Mouse (Mus musculus) limb, embryonic 10.5 days (tissue): ENCODE measurements around the gene Gm5105. TPM values are rescaled to one million over a fixed set of nuclear protein-coding genes. Genes with fewer than 3 reads are reported as not detected.

Experiments
- DNase-seq: peaks from one replicate; pipeline ENCODE4 v3.0.0-alpha.2; 2017; ENCODE audit warnings: low spot score
- H3K27ac ChIP-seq: fragments of 300-500 bp; sonication (generic); 2 replicates; pipeline ENCODE4 v1.5.1; 2016; ENCODE audit warnings: mild to moderate bottlenecking
- H3K27me3 ChIP-seq: fragments of 300-500 bp; sonication (generic); 2 replicates; pipeline ENCODE4 v1.6.1; 2016; ENCODE audit warnings: low read depth, mild to moderate bottlenecking; ENCODE audit not compliant: poor library complexity, severe bottlenecking
- H3K36me3 ChIP-seq: fragments of 300-500 bp; sonication (generic); 2 replicates; pipeline ENCODE4 v1.6.1; 2016; ENCODE audit warnings: mild to moderate bottlenecking, moderate library complexity
- H3K4me1 ChIP-seq: fragments of 300-500 bp; sonication (generic); 2 replicates; pipeline ENCODE4 v1.6.1; 2016
- H3K4me3 ChIP-seq: fragments of 300-500 bp; sonication (generic); 2 replicates; pipeline ENCODE4 v1.5.1; 2016; ENCODE audit warnings: mild to moderate bottlenecking, moderate library complexity
- H3K9me3 ChIP-seq: fragments of 300-500 bp; sonication (generic); replicated peaks from 2 replicates; pipeline ENCODE4 v1.6.1; 2016; ENCODE audit warnings: mild to moderate bottlenecking
- WGBS: fragments of 180-500 bp; shearing (Covaris S2); methylation state at CpG from one replicate; pipeline ENCODE4 v1.1.7; 2016; 5-methylcytosine and 5-hydroxymethylcytosine counted together
- polyA plus RNA-seq: library from polyadenylated mRNA; unstranded; fragments of >200 nt; fragmentation: Nextera tagmentation; extraction: Ambion mirVana; gene quantifications from 2 replicates; pipeline ENCODE4 v1.2.1, GENCODE M21; 2016

Gene Gm5105
- polyA plus RNA-seq, 1 experiment from 2014 or later, result not detected

DNA sequence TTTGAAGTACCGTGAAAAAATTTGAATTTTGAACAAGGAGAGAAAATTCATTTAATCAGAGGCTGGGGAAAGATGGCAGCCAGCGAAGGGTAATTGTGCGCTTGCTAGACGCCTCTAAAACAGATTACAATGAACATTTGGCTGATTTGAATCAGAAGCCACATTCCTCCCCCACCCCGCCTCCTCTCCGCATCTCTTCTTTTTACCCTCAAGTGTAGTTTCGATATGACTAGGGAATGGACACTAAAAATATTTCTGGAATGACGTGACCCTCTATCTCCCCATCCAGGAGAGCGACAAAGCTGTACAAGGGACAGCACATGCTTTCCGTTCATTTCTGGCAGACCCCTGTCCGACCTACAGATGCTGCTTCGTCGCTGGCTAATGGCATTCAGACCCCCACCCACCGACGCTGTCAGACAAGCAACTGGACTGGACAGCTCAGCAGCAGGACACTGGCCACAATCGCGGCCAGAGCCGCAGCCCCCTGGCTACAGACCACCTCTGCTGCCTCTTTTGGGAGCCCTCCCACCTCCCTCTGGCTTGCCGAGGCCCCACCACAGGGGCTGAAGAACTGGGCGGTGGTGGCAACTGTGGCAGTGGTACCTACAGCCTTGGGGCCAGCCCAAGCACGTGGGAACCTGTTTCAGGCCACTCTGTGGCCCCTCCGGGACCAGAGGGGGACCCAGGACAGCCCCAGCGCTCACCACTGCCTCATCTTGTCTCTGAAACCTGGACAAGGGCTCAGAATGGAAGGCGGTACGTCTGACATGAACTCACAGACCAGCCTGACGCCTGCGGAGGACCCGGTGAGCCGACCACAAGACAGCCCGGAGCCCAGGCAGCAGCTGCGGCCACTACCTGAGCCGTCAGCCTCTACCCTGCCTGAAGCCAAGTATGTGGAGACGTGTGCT, 2.2 kb downstream of the Gm5105 start, which contains the start of gene 1110002E22Rik:
Gene 1110002E22Rik, plus strand, starts transcription at position 321 of the 914 bp plus-strand sequence.
- 82% methylated on average over 33 of the region's 33 CpGs for whole genome bisulfite sequencing
- Histone ChIP-seq H3K4me1 (peaks cover 34% of the 10 kb centered on the region), H3K27me3 (no peaks in the 10 kb centered on the region; the same call in 1 of the 2 replicates), H3K9me3 (no peaks in the 10 kb centered on the region), H3K36me3 (no peaks in the 10 kb centered on the region), H3K27ac (peak within 1 kb of the TSS; percentile 51), H3K4me3 (no peak within 1 kb of the TSS)
- DNase-seq, result no peak

DNA sequence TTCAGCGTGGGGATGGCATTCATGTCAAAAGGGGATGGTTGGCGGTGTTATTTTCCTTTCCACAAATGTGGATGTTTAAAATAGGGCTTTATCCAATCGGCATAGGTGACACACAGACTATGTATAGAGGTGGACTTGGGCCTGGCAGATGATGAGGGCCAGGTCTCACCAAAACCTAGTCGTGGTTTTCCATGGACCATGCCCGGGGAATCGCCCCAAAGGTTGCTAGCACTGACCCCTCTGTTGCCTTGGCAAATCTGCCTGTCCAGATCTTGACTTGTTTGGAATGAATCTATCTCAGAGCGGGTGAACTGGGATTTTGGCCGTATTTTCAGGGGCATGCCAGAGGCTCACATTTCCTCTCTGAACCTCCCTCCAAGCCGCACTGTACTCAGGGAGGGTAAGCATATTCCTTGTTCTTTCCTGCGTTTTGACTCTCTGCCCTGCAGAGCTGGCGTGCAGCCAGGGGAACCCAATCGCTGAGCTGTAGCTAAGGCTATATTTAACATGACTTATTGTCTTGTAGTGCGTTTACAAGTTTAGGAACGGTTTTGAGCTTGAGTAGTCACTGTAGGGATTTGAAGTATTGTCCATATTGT, 3.4 kb downstream of the Gm5105 start:
- WGBS, result 82% methylated on average over 14 of the region's 14 CpGs
- H3K27ac ChIP-seq, result no peak overlapping the region
- DNase-seq, result no peak

DNA sequence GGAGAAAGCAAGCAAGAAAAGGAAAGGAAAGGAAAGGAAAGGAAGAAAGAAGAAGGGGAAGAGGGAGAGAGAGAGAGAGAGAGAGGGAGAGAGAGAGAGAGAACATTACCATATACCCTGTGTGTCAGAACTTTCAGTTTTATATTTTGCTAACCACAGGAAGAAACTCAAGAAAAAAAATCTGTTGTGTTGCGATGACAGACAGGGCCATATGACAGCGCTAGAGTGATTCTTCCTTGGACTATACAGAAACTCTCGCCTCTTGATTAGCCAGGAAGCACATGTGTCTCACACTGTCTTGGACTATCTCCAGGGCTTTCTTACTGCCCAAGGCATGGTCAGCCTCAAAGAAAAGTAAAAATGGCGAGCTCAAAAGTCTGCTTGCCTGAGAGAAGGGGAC, 4.5 kb downstream of the Gm5105 start:
- H3K27ac ChIP-seq, result no peak overlapping the region
- H3K27me3 ChIP-seq, result no peaks in the 10 kb centered on the region; the same call in 1 of the 2 replicates
- H3K4me1 ChIP-seq, result peaks cover 26% of the 10 kb centered on the region
- 90% methylated on average over 4 of the region's 4 CpGs for WGBS
- no peaks in the 10 kb centered on the region for H3K9me3 ChIP-seq
- DNase-seq, result no peak
- no peak overlapping the region for H3K4me3 ChIP-seq
- H3K36me3 ChIP-seq, result no peaks in the 10 kb centered on the region

More for the DNA sequence above, 3.4 kb downstream of the Gm5105 start:
- no peaks in the 10 kb centered on the region for H3K36me3 ChIP-seq
- no peaks in the 10 kb centered on the region for H3K9me3 ChIP-seq
- no peaks in the 10 kb centered on the region; the same call in 1 of the 2 replicates for H3K27me3 ChIP-seq
- no peak overlapping the region for H3K4me3 ChIP-seq
- H3K4me1 ChIP-seq, result peaks cover 26% of the 10 kb centered on the region

DNA sequence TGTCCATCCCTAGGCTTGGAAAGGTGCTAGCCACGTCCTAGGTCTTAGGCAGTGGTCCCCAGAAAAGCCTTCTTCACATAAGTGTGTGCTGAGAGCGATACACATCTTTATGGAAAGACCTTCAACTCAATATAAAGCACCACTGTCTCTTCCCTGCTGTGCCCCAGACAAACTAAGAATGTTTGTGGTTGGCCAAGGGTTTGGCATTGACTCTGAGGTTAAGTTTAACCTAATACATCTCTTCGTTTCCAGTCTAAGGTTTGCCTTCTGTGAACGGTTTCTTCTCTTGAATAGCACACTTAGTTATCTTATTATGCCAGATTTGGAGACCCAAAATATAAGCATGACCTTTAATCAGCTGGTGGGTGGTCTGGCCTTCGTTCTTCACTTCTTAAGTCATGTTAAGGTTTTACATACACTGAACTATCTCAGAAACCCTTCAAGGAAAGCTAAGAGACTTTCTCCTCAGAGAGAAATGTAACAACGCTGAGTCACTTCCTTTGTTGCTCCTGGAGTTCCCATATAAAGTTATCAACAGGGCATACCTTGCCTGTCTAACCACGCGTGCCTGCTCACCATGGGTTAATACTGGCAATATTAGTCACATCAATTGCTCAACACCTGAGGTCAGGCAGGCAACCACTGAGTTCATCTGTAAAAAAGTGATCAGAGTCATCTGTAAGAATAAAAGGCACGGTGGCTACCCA, 5.8 kb downstream of the Gm5105 start:
- no peak for DNase-seq
- Histone ChIP-seq H3K27me3 (no peaks in the 10 kb centered on the region), H3K27ac (no peak overlapping the region), H3K36me3 (no peaks in the 10 kb centered on the region), H3K4me1 (peaks cover 22% of the 10 kb centered on the region), H3K4me3 (no peak overlapping the region), H3K9me3 (no peaks in the 10 kb centered on the region)
- 90% methylated on average over 9 of the region's 9 CpGs for WGBS

DNA sequence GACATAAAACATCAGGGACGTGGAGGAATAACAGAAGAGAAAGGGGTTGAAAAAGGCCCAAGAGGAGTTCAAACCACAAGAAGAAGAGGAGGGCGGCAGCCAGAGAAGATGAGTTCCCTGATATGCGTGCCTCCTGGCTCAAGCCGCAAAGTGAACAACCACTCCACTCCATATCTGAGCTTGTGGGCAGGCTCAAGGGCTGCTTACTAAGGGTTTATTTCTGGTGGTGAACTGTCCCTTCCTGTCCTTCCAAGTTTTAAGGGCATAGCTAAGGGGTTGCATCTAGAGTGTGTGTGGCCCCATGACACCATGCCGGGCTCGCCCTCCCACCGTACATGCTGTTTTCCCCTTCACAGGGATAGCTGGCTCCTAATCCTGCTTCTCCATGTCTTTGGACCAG, 6.8 kb downstream of the Gm5105 start:
- Histone ChIP-seq H3K36me3 (no peaks in the 10 kb centered on the region), H3K4me3 (no peak overlapping the region), H3K27ac (no peak overlapping the region), H3K27me3 (no peaks in the 10 kb centered on the region), H3K4me1 (peaks cover 16% of the 10 kb centered on the region), H3K9me3 (no peaks in the 10 kb centered on the region)
- DNase-seq, result no peak
- 89% methylated on average over 7 of the region's 7 CpGs for WGBS

DNA sequence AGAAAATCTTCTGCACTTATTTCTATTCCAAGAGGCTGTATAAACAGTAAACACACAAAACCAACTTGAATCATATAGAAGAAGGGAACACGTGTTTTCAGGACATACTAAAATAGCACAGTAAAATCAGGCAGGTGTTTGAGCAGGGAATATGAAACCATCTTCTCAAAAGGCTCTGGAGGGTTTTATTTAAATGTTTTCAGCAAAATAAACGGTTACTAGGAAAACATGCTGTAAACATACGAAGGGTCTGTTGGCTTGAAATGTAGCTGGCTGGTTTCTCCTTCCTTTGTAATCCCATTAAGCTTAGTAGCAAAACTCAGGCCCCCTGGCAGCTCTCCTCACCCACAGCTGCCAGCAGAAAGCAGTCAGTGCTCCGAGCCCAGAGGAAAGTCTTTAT, 9.0 kb downstream of the Gm5105 start:
- Histone ChIP-seq H3K36me3 (no peaks in the 10 kb centered on the region), H3K9me3 (no peaks in the 10 kb centered on the region), H3K27ac (no peak overlapping the region), H3K27me3 (no peaks in the 10 kb centered on the region), H3K4me1 (peaks cover 7% of the 10 kb centered on the region; the same call in 1 of the 2 replicates), H3K4me3 (no peak overlapping the region)
- no peak for DNase-seq
- WGBS, result 55% methylated on average over 4 of the region's 4 CpGs

DNA sequence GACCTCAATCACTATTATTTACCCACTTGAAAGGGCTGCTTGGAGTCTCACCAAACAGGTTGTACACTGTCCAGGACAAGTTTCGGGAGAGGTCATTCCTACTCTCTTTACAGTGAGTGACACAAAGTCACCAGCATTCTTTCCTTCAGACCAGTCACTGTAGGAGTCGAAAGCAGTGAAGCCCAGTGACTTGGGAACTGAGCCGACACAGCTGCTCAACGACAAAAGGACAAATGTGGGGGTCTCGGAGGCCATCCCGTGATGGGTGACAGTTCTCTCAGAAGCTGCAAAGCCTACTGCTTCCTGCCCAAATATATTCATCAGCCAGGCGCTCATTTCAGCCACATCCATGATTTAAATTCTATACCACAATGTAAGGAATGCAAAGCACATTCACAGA, 10.2 kb downstream of the Gm5105 start:
- no peaks in the 10 kb centered on the region for H3K27me3 ChIP-seq
- no peak overlapping the region for H3K4me3 ChIP-seq
- no peak overlapping the region for H3K27ac ChIP-seq
- no peak for DNase-seq
- 78% methylated on average over 7 of the region's 7 CpGs for WGBS
- peaks cover 7% of the 10 kb centered on the region; the same call in 1 of the 2 replicates for H3K4me1 ChIP-seq
- H3K9me3 ChIP-seq, result no peaks in the 10 kb centered on the region
- no peaks in the 10 kb centered on the region for H3K36me3 ChIP-seq

DNA sequence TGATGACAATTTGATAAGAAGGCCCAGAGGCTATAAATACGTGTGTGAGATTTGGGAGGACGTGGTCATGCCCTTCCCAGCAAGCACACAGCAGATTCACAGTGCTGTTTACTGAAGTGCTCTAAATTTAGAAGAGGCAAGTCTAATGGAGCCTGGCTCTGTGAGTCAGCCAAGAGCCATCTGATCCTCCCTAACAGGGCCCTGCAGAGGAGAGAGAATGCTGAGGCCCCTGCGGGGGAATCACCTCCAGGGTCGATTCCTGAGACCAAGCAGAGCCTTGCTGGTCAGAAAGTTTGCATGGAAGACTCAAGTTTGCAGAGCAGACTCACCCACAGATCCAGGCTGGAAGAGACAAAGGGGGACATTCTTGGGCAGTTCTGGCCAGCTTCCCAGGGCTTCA, 13.2 kb downstream of the Gm5105 start:
- Histone ChIP-seq H3K4me1 (peaks cover 10% of the 10 kb centered on the region; the same call in 1 of the 2 replicates), H3K9me3 (no peaks in the 10 kb centered on the region), H3K4me3 (no peak overlapping the region), H3K27me3 (no peaks in the 10 kb centered on the region), H3K27ac (no peak overlapping the region), H3K36me3 (no peaks in the 10 kb centered on the region)
- 34% methylated on average over 4 of the region's 4 CpGs for WGBS
- no peak for DNase-seq

DNA sequence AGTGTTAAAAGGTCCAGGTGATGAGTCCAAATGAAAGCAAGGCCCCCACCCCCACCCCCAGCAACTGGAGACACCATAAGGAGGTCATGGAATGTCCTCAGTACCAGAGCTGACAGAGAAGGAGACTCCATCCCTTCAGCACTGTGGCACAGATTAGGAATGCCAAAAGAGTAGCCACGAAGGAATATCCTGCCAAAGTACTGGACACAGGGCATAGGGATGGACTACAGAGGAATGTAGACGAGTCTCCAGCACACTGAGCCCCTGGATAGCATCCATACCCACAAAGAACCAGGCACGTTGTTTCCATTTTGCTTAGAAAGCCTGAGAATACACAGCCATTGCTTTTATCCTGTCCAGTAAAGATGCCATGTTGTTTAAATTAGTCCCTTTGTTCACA, 15.8 kb downstream of the Gm5105 start:
- Histone ChIP-seq H3K9me3 (no peaks in the 10 kb centered on the region), H3K4me1 (peaks cover 7% of the 10 kb centered on the region; the same call in 1 of the 2 replicates), H3K4me3 (no peak overlapping the region), H3K27me3 (no peaks in the 10 kb centered on the region), H3K27ac (no peak overlapping the region), H3K36me3 (no peaks in the 10 kb centered on the region)
- DNase-seq, result no peak
- 80% methylated on average over 3 of the region's 3 CpGs for WGBS

DNA sequence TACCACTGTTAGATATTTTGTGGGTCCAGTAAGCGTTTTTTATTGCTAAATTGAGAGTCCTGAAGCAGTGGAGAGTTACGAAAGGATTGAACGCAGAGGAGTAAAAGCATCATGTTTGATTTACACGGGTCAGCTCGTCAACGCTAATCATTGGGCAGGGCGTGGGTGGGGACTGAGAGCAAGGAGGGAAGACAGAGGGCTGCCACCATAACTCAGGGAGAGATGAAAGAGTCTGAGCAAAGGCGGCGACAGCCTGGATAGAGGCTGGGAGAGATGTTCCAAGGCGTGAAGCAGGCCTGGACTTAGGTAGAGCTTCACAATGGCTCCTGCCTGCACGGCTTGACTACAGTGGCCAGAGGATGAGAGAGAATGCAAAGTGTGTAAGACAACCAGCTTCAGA, 16.4 kb downstream of the Gm5105 start:
- Histone ChIP-seq H3K36me3 (no peaks in the 10 kb centered on the region), H3K27ac (no peak overlapping the region), H3K27me3 (no peaks in the 10 kb centered on the region), H3K4me3 (no peak overlapping the region), H3K4me1 (peaks cover 7% of the 10 kb centered on the region; the same call in 1 of the 2 replicates), H3K9me3 (no peaks in the 10 kb centered on the region)
- no peak for DNase-seq
- 33% methylated on average over 11 of the region's 11 CpGs for WGBS

DNA sequence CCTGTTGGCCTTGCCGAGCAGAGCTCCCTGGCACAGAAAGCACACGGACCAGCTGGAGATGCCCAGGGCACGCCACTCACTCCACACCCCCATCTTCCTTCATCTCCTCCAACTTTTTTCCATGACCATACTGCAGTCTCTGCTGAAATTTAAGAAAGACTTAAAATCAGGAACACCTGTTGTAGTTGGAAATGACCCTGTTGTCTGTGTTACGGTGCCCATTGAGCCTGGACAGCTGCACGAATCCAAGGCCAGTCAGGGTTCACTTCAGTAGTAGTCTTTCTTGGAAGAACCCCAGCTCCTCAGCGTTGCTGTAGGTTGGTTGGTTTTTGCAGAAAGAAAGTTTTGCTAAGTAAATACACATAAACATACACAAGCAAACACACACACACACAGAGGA, 17.6 kb downstream of the Gm5105 start:
- no peaks in the 10 kb centered on the region for H3K27me3 ChIP-seq
- no peak overlapping the region for H3K4me3 ChIP-seq
- H3K4me1 ChIP-seq, result peaks cover 7% of the 10 kb centered on the region; the same call in 1 of the 2 replicates
- H3K36me3 ChIP-seq, result no peaks in the 10 kb centered on the region
- no peak for DNase-seq
- H3K27ac ChIP-seq, result no peak overlapping the region
- WGBS, result 89% methylated on average over 6 of the region's 6 CpGs
- no peaks in the 10 kb centered on the region for H3K9me3 ChIP-seq

DNA sequence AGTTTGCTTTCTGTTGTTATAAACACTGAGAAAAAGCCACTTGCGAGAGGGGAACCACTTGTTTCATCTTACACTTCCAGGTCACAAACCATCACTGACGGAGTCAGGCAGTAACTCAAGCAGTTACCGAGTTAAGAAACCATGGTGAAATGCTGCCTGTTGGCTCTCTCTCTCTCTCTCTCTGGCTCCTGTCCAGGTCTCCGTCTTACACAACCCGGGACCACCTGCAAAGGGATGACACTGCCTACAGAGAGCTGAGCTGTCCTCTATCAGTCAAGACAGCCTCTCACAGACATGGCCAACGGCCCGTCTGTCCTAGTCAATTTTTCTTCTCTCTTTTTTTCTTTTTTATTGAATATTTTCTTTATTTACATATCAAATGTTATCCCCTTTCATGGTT, 23.9 kb downstream of the Gm5105 start:
- whole genome bisulfite sequencing, result 86% methylated on average over 7 of the region's 7 CpGs
- Histone ChIP-seq H3K9me3 (no peaks in the 10 kb centered on the region), H3K27ac (no peak overlapping the region), H3K27me3 (no peaks in the 10 kb centered on the region), H3K4me1 (0 out of 2 replicates have a peak, but pooled peaks cover 2% of the 10 kb centered on the region), H3K4me3 (no peak overlapping the region), H3K36me3 (no peaks in the 10 kb centered on the region)
- no peak for DNase-seq
